Mouse (Mus musculus) lung, adult 2 months (tissue): ENCODE results near the gene Zcchc9.

Experiments
- CTCF ChIP-seq: fragments of 200-500 bp; IDR thresholded peaks from 2 replicates; pipeline ENCODE4 v1.5.1; 2011; ENCODE audit warnings: mild to moderate bottlenecking, low read length, control low read depth; ENCODE audit not compliant: insufficient read depth
- POLR2A ChIP-seq: fragments of 200-500 bp; IDR thresholded peaks from 2 replicates; pipeline ENCODE4 v1.6.1; 2011; ENCODE audit warnings: low read depth, mild to moderate bottlenecking, control low read depth, low read length, borderline replicate concordance; ENCODE audit errors: extremely low read depth

DNA sequence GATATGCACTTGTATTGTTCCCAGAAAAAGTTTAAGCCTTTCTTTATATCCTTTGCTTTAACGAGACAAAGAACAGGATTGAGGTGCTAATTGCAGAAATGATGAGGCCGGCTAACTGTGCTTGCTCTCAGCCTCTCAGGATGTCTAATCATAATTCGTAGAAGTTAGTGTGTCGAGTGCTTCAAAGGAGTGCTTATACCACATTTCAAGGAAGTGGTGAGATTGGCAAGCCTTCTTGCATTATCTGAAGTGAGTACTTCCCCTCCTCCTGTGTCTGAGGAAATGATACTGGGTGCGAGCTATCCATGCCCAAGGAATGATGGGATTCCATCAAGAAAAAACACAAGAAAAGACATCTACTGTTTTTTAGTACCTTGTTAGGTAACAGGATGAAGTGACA is 7.2 kb upstream of the Zcchc9 start:
- no peak for TF ChIP-seq CTCF
- no peak for TF ChIP-seq POLR2A
